Mouse (Mus musculus): Measurements from ENCODE around the gene Clmp.
A peak's percentile ranks its signal among the peaks of the same experiment; 100 is the strongest.

Clmp gene

DNA sequence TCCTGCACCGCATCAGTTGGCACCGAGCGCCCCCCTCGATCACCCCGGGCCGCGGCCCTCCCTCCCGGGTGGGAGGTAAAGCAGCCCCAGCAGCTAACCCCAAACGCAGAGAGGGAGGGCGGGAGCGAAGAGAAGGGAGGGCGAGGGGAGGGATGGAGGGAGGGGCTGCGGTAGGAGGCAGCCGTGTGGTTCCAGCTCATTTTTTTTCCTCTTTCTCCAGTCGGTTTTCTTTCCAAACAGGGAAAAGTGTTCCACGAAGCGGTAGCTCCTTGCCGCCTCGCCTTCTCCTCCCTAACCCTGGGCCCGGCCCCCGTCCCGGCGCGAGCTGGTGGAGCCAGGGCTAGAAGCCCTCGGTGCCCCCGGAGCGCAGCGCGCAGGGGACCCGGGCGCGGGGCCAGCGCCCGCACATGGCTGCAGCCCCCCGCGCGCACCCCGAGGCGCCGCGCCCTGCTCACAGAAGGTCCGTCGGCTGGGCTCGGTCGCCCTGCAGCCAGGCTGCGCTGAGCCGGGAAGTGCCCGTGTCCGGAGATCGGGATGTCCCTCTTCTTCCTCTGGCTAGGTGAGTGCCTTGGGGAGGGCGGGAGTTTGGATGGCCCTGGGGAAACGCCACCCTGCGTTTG is at the start of gene Clmp:
Clmp (plus strand) TSS at position 162 of the 620 bp plus-strand sequence.
- DNase-seq (ENCODE audit: low spot score in 2 of 2), result no peak

DNA sequence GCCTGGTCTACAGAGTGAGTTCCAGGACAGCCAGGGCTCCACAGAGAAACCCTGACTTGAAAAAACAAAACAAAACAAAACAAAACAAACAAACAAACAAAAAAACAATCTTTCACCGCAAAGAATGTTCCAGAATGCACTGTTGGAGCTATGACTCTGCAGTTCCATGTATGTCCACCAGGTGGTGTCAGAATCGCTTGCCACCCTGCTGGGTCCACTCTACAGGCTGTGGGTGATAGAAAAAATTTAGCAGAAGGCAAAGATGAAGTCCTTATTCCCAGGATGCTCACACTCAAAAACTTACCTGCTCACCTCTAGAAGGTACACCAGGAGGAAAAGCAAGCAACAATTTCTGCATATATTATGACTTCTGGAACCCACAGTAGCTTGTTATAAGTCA is 49.7 kb upstream of the Clmp start:
- peak in 1 of 2 experiments; percentile 82 for DNase-seq (ENCODE audit: low spot score in 2 of 2)

DNA sequence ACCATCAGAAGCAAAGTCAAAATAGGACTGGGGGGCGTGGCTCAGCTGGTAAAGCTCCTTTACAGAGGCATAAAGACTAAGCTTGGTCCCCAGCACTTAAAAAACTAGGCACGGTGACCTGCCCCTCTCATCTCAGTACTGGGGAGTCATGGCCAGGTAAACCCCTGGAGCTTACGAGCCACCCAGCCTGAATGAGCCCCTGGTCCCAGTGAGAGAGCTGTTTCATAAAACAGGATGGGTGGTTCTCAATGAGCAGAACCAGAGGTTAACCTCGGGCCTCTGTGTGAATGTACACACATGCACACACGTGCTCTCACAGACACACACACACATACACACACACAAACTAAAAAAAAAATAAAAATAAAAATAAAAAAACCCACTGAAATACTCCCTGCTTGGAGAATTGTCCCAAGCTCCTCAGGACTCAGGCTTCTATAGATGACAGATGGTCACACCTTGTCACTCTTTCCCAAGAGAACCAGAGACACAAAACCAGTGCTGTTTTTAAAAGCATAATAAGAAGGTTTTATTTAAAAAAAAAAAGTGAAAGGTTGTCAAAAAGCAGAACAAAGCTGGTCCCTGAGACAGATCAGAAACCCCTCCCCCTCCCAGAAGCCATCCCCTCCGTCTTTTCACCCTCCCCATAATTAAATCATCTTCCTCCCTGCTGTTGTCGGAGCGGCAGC is 47.9 kb upstream of the Clmp start:
- no peak for DNase-seq (ENCODE audit: low spot score in 2 of 2)

- no peak for DNase-seq (ENCODE audit: low spot score in 2 of 2)
Measured at GRCm38 (mm10) chr9:40638394-40639049, 47.2 kb upstream of the Clmp start.

GRCm38 (mm10) chr9:40639536-40640187 is 46.1 kb upstream of the Clmp start:
- DNase-seq (ENCODE audit: low spot score in 2 of 2), result no peak

- DNase-seq (ENCODE audit: low spot score in 2 of 2), result no peak
Measured at GRCm38 (mm10) chr9:40641318-40641717, 44.4 kb upstream of the Clmp start.

GRCm38 (mm10) chr9:40642470-40643220 is 43.1 kb upstream of the Clmp start:
- no peak for DNase-seq (ENCODE audit: low spot score in 2 of 2)

DNA sequence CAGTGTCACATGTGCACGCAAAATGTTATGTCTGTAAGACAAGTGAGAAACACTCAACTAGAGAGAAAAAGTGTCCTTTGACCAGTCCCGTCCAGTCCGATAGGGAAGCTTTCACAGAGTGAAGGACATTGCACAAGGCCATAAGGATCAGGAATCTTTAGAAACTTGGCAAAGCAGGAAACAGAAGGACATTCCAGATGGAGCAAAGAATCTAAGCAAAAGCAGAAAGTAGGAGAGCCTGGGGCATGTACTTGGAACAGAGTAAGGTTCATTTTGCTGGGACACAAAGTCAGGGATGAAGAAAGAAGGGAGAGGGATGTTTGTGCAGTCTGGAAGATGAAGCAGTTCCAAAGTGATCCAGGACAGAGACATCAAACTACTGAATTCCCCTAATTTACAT is 36.3 kb upstream of the Clmp start:
- no peak for DNase-seq (ENCODE audit: low spot score in 2 of 2)

GRCm38 (mm10) chr9:40649983-40650382 is 35.8 kb upstream of the Clmp start:
- no peak for DNase-seq (ENCODE audit: low spot score in 2 of 2)

DNA sequence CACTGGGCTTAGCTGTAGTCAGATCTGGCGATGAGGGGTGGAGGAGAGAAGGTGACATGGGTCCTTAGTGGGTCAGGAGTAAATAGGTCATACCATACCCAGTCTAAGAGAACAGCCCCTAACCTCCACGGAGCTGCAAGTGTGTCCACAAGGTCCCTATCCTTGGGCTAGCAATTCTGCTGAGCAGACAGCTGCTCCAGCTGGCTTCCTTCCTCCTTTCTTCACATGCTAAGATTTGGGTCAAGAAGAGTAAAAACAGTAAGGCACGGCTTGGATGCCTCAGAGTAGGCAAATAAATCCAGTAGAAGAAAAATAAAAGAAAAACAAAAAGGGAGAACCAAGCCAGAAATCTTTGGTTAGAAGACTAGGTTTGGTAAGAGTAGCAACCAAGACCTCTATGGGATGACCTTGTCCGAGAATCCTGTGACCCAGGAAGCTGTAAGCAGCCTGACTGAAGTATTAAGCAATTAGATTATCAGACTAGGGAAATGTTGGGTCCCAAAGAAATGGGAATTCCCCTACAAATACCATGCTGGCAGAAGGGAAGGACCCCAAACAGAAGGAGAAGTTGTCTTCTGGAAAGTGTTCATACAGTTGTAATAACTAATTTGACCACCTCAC is 34.4 kb upstream of the Clmp start:
- DNase-seq (ENCODE audit: low spot score in 2 of 2), result no peak

- DNase-seq (ENCODE audit: low spot score in 2 of 2), result no peak
Measured at GRCm38 (mm10) chr9:40652757-40653156, 33.0 kb upstream of the Clmp start.

GRCm38 (mm10) chr9:40666190-40666803 is 19.5 kb upstream of the Clmp start:
- DNase-seq (ENCODE audit: low spot score in 2 of 2), result no peak

- DNase-seq (ENCODE audit: low spot score in 2 of 2), result no peak
Measured at GRCm38 (mm10) chr9:40670313-40670712, 15.4 kb upstream of the Clmp start, which contains the start of gene Gm21915. Gene Gm21915, plus strand, starts transcription at chr9:40670613.

GRCm38 (mm10) chr9:40671323-40671930 is 14.3 kb upstream of the Clmp start:
- no peak for DNase-seq (ENCODE audit: low spot score in 2 of 2)

GRCm38 (mm10) chr9:40675203-40675958 is 10.4 kb upstream of the Clmp start:
- no peak for DNase-seq (ENCODE audit: low spot score in 2 of 2)

DNA sequence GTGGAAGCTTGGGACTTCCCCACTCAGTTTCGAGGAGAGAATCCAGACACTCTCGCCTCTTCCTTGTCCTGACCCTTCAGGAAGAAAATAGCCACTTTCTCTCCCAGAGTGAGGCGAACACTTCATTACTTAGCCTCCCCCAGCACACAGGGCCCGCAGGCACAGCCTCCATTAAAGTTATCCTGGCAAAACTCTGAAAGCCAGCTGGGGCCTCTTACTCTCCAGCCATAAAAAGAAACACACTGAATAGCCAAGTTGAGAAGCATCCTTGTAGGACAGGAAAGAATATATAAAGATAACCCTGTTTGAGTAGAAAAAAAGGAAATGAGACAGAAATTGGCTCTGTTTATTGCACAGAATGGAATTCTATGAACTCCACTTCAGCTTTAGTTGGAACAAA is 7.1 kb upstream of the Clmp start:
- DNase-seq (ENCODE audit: low spot score in 2 of 2), result no peak

DNA sequence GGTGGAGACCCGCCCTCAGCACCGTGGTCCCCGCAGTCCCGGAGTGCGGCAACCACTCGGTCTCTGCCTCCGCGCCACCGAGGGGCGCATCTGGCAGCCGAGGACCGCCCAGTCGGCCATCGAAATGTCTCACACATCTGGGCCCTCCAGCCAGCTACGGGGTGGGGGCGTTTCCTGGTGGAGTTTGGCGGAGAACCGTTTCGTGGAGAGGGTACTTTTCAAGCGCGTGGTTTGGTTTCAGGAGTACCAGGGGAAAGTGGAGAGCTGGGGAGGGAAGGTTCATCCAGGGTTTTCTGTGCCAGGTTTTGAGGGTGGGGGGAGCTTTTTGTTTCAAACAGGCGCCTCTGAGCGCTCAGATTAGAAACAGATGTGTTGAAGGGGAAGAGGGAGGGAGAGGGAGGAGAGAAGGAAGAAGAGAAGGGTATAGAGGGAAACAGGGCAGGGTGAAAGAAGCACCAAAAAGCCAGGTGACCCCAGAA is 698 bp downstream of the Clmp start:
- no peak for DNase-seq (ENCODE audit: low spot score in 2 of 2)

- DNase-seq (ENCODE audit: low spot score in 2 of 2), result no peak
Measured at GRCm38 (mm10) chr9:40687053-40687452, 1.3 kb downstream of the Clmp start.

DNA sequence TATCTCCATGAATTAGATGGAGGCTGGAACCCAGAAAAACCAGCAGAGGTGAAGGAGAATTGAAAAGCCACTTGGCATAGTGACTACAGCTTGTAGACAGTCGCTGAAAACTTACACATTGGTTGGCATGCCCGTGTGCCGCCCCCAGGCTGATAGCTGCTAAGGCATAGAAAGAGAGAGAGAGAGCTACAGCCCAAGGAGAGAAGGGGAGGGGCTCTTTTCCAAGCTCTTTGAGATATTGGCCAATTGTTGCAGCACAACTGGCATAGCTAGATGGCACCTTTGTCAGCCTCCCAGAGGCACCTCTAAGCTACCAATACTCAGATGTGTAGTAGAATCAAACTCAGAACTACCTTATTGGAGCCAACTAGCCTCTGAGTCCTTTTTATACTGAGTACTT is 1.8 kb downstream of the Clmp start:
- DNase-seq (ENCODE audit: low spot score in 2 of 2), result no peak

DNA sequence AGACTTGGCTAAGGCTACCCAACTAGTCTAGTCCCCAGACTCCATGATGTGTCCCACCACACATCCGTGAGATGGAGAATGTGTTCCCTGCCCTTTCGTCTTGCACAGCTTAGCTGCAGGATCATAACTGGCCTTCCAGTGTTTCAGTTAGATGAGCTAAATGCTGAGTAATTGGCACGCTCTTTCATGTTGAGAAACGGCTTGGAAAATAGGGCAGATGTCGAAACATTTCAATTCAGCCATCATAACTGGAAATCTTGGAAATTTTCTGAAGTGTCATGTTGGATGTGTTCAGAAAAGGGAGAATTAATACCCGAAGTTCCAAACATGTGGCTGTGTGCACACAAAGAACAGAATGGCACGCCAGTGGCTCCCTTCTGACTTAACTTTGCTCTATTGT is 4.7 kb downstream of the Clmp start:
- no peak for DNase-seq (ENCODE audit: low spot score in 2 of 2)

Measured in frontal cortex, postnatal 36 days (tissue).